Mouse (Mus musculus): ENCODE results near the gene Gm10375.
"Not testable (repeated sequence)": the region's sequence is repeated elsewhere in the genome, so short reads cannot be mapped to it uniquely, and the experiment has no call there.

DNA sequence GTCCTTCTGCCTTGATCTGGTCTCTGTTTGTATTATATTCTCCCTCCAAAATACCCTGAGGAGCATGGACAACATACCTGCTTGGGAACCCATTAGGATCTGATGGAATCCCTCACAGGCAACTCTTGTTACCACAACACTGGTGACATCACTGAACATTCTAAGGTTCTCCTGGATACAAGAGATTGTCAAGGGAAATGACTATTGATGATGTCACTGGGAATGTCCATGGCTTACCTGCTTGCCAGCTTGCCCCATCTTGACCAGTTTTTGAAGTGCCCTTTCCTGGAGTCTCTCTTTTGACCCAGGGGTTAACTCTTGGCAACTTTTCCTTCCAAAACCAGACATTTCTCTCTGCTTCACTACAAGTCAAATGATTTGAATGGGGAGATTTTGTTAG, at the start of gene Gm10375:
- TF ChIP-seq CTCF, EP300 (IDR thresholded peaks at IDR 0.05; ENCODE audit: low read depth): not testable (repeated sequence)
